In the genomic region with DNA sequence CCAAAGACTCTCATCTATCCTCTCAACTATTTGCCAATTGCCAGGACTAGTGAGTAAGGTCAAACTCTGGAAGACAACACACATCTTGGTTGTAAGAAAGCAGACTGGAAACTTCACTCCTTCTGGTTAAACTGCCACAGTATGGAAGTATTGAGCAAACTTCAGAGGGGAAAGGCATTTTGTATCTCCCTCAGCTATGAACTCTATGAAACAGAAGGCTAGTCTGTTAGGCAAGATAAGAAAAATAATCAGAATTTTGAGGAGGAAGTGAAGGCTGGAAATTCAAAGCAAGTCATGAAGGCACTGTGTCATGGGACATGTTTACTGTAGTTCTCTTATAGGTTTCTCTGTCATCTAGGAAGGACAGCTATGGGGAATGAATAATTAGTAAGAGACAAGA, we compare ENCODE assay signal across 14 mouse cellular contexts.
"Had no signal": no experiment of that assay in that cellular context is flagged by ENCODE, and none has a peak within 500 bp of the region (broad histone marks: within the 10 kb centered on the region; RNA-seq: fewer than 3 reads in every experiment).

No protein-coding gene starts in this region.

- ATAC-seq: midbrain, embryonic 13.5 days; midbrain, embryonic 15.5 days had no signal

- H3K9me3 ChIP-seq: midbrain, embryonic 10.5 days; midbrain, embryonic 13.5 days; midbrain, embryonic 15.5 days; neural tube, embryonic 12.5 days; stomach, embryonic 15.5 days had no signal

- DNase-seq: lung, adult 18-20 months; lung, embryonic 14.5 days; lung, postnatal 10 days; lung, postnatal 4 days; right cerebral cortex, postnatal 14 days; thymus, adult 2 months; thymus, postnatal 25 days; thymus, postnatal 4 days had no signal

- H3K27me3 ChIP-seq: megakaryocyte, embryonic 14.5 days; midbrain, embryonic 13.5 days; midbrain, embryonic 15.5 days; neural tube, embryonic 12.5 days; stomach, embryonic 15.5 days had no signal

- H3K4me1 ChIP-seq: megakaryocyte, embryonic 14.5 days; midbrain, embryonic 10.5 days; midbrain, embryonic 13.5 days; midbrain, embryonic 15.5 days; neural tube, embryonic 12.5 days; stomach, embryonic 15.5 days had no signal

- H3K4me3 ChIP-seq: megakaryocyte, embryonic 14.5 days; midbrain, embryonic 10.5 days; midbrain, embryonic 13.5 days; midbrain, embryonic 15.5 days; neural tube, embryonic 12.5 days; stomach, embryonic 15.5 days had no signal

- H3K36me3 ChIP-seq: midbrain, embryonic 10.5 days; midbrain, embryonic 13.5 days; midbrain, embryonic 15.5 days; neural tube, embryonic 12.5 days; stomach, embryonic 15.5 days had no signal
